Mouse (Mus musculus) testis, adult 2 months (tissue): ENCODE results near the gene P2rx3.

Experiments
- CTCF ChIP-seq: fragments of 200-500 bp; IDR thresholded peaks from 2 replicates; pipeline ENCODE4 v1.5.1; 2012; ENCODE audit warnings: low read depth, mild to moderate bottlenecking, inconsistent platforms, low read length, moderate library complexity; ENCODE audit not compliant: control insufficient read depth, insufficient read depth, insufficient replicate concordance
- POLR2A ChIP-seq: fragments of 200-500 bp; IDR thresholded peaks from 2 replicates; pipeline ENCODE4 v1.6.1; 2012; ENCODE audit warnings: low read depth, mild to moderate bottlenecking, inconsistent platforms, low read length, moderate library complexity; ENCODE audit not compliant: control insufficient read depth

- TF ChIP-seq CTCF (peak; percentile 39; the same call in 1 of the 2 replicates), POLR2A (no peak)
These were observed 15.2 kb downstream of the P2rx3 start for GRCm38 (mm10) chr2:85022043-85022442.
